Mouse (Mus musculus) telencephalon, adult 2 months (tissue): ENCODE data around the gene Cers2.

Experiments
- DNase-seq: peaks from one replicate; pipeline ENCODE4 v3.0.0-alpha.2; 2011; ENCODE audit warnings: low read depth, low spot score

Gene Cers2

DNA sequence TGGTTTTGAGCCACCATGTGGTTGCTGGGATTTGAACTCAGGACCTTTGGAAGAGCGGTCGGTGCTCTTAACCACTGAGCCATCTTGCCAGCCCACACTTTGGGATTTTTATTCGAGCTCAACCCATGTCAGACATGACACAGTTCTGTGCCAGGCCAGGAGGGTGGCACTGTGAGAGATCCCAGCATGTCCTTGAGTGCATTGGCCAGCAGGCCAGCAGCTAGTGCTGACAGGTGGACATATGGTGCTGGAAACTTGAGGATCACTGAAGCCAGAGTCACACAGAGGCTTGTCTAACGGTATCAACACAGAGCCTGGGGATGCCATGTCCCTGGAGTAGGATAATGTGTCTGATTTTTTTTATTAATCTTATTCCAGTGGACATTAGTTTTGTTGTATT, 25.2 kb upstream of the Cers2 start:
- DNase-seq, result no peak

GRCm38 (mm10) chr3:95290156-95290555, 24.4 kb upstream of the Cers2 start:
- DNase-seq, result no peak

- DNase-seq, result no peak
Measured at GRCm38 (mm10) chr3:95291041-95291440, 23.6 kb upstream of the Cers2 start.

DNA sequence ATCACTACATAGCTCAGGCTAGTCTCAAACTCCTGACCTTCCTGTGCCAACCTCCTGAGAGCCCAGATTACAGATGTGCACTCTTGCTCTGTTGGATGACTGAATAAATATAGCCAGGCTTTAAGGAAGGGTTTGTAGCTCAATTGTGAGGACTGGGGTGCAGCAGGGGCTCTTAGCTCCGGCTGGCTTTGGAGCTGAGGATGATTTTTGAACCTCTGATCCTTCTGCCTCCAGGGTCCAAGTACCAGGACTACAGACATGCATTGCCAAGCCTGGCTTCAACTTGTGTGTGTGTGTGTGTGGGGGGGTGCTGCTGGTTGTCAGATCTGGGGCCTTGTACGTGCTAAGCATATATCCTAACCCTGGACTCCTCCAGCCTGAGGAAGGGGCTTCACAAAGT, 21.7 kb upstream of the Cers2 start:
- no peak for DNase-seq

DNA sequence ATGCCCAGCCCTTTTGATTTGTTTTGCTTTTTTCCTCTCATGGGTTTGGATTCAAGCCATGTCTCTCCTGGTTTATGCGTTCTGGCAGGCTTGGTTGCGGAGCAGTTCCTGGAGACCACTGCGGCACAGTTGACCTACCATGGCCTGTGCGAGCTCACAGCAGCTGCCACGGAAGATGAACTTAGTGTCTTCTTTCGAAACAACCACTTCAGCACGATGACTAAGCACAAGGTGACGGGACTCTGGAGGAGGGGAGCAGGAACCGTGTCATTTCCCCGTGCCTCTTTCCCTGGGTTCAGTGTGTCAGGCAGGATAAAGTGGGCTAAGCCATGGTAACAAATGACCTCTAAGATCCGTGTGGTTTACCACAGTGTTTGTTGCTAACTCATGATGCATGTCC, 21.1 kb upstream of the Cers2 start:
- DNase-seq, result no peak

DNA sequence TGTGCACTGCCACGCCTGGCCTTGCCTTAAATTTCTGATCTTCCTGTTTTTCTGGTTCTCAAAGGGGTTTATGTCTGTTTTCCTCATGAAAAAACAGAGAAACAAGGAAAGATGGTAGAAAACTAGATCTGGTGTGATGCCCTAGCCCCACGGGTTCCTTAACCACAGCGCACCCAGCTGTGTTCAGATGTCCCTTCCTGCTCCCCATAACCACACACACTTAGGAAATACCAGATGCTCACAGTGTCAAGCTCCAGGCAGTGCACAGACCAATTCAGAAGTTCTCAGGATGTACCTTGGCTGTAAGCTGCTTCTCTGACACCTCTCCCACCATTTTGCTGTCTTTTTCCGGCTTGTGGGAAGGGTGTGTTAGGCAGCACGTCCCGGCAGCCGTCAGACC, 20.3 kb upstream of the Cers2 start:
- no peak for DNase-seq

GRCm38 (mm10) chr3:95294718-95295117, 19.9 kb upstream of the Cers2 start:
- no peak for DNase-seq

GRCm38 (mm10) chr3:95295321-95296102, 19.1 kb upstream of the Cers2 start:
- DNase-seq, result no peak

DNA sequence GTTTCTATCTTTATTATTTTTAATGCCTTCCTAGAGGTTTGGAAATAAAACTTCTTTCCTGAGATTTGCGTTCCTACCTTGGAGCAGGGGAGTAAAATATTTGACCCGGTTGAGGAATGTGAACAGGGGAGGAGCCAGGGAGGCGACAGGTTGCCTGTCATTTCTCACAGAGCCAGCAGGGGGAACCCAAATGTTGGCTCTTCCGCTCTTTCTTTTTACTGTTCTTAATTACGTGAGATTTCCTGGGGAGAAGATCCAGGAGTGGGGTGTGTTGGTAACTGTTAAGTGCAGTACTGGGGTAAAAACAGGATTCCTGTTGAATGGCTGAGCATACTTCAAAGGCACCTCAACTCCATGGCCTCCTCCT, 18.5 kb upstream of the Cers2 start:
- no peak for DNase-seq

- DNase-seq, result no peak
Measured at GRCm38 (mm10) chr3:95298018-95298417, 16.6 kb upstream of the Cers2 start.

- no peak for DNase-seq
Measured at GRCm38 (mm10) chr3:95301204-95301796, 13.3 kb upstream of the Cers2 start.

DNA sequence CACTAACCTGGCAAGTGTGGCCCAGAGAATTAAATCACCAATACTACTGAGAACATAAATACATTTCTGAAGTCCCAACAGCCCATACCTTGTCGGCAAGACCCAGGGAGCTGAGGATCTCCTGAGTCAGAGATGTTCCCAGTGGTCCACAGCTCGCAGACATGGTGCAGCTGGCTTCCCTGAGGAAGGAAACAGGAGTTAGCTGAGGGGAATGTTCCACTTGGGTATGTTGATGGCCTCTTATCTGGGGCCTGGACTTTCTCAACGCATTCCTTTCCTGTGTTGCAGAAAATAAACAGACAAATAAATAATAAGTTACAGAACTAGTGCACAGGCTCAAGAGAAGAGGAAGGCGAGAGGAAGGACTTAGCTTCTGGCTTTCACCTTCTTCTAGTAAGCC, 8.3 kb upstream of the Cers2 start:
- no peak for DNase-seq

GRCm38 (mm10) chr3:95307100-95307499, 7.5 kb upstream of the Cers2 start, which contains the start of gene Anxa9:
Anxa9 (minus strand) TSS chr3:95307176.
- DNase-seq, result no peak

GRCm38 (mm10) chr3:95310496-95310895, 4.1 kb upstream of the Cers2 start:
- no peak for DNase-seq

DNA sequence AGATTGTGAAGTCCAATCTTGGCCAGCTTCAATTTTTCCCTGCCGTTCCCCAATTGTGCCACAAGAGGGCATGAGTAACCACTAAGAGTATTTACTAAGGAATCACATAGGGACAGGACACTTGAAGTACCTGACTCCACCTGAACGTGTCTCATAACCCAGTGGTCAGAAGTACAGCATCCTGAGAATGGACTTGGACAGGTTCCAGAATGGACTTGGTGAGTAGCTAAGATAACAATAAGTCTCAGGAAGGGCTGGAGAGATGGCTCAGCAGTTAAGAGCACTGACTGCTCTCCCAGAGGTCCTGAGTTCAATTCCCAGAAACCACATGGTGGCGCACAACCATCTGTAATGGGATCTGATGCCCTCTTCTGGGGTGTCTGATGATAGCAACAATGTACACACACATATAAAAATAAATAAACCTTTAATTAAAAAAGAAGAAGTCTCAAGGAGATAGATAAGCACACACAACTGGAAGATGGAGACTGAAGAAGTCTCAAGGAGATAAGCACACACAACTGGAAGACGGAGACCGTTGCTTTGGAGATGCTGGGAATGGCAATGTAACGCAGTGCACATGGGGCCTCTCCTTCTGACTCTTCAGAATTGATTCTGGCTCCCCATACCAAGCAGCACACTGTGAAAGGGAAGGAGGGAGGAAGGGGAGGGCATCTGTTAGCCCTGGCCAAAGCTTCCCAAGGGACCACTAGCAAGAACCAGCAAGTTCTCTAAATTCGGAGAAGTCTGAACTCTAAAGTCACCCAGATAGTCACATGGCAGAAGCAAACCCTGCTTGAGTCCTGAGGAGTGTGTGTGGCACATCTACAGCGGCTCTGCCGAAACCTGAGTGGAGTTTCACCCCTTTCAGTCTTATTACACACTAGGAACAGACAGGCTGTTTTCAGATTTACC, 3.4 kb upstream of the Cers2 start:
- DNase-seq, result peak; percentile 48

DNA sequence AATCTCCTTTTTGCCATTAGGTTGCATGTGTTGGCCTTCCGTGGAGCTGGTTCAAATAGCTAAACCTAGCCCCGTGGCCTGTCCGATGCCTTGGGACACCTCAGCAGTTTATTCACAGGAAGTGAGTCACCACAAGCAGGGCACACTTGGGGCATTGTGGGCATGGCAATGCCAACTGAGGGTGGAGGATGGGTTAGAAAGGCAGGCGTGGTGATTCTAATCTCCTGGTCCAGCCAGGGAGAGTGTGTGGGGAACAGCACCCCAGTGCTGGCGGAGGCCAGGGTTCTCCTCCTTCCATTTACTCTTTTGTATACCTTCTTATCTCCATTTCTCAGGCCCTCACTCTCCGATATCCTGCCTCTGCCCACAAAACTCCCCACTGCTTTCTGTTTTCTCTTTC, 2.0 kb upstream of the Cers2 start:
- no peak for DNase-seq

- no peak for DNase-seq
Measured at GRCm38 (mm10) chr3:95313476-95313875, 1.1 kb upstream of the Cers2 start.

DNA sequence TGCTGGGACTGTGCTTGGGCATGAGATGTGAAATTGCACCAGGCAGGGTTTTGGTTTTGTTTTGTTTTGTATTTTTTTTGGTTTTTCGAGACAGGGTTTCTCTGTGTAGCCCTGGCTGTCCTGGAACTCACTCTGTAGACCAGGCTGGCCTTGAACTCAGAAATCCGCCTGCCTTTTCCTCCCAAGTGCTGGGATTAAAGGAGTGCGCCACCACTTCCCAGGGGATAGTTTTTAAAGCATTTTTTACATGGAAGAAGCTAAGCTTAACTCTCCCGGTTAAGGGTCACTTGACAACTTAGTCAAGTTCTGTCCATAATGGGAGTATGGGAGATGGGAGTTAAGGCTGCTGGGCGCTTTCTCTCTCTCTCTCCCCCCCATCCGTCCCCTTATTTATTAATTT, 516 bp upstream of the Cers2 start:
- DNase-seq, result no peak

DNA sequence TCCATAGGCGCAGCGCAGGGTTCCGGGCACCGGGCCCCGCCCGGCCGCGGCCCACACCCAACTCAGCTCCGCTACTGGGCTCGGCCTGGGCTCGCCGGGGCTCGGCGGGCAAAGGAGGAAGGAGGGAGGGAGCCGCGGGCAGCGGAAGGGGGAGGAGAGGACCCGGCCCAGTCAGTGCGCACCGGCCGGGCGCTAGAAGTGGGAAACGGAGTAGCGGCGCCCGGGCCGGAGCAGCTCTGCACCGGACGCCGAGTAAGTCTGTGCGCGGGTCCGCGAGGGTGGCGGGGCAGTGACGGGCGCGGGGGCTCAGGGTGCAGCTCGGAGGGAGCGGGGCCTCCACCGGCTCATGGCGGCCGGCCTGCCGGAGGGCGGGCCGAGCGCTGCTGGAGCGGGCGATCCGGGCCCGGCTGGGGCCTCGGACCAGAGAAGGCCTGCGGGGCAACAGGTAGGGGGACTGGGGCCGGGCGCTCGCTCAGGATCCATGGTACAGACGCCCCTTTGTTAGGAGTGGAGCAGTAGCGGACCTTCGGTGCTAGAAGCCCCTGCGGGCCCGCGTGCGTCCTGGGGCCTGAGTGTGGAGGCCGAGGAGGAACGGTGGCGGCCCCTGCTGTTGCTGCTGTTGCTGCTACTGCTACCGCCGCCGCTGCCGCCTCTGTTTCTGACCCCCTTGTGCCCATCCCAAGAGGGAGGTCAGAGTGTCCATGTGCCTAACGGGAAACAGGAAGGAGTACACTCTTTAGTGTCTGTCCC, 678 bp downstream of the Cers2 start:
- DNase-seq, result peak; percentile 39

GRCm38 (mm10) chr3:95315844-95316550, 1.4 kb downstream of the Cers2 start:
- DNase-seq, result no peak
